Mouse (Mus musculus): Measurements from ENCODE around the gene Fanca. TPM values are rescaled to one million over a fixed set of nuclear protein-coding genes. Genes with fewer than 3 reads are reported as not detected.

Fanca gene
- polyA plus RNA-seq, 1 experiment from 2014 or later: 36.7 TPM

DNA sequence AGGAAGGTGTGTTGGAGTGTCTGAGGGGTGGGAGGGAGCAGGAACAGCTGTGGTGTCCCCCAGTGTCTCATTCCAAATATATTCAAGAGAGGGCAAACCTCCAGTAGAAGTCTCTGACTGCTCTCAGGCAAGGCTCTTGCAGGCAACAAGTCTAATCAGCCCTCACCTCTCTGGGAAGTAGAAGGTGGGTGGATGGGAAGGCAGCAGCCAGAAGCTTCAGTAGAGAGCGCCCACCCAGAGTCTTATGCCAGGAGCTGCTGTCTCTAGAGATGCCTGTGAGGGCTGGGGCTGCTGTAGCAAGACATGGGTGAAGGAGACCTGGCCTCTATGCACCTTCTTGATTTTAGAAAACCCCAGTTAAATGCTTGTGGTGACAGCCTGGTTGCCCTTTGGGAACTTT is 90.0 kb downstream of the Fanca start:
- H3K4me3 ChIP-seq (ENCODE audit: low read depth, low read length): no peak overlapping the region
- DNase-seq (ENCODE audit: low spot score) (no peak), ATAC-seq (ENCODE audit: insufficient read depth, low FRiP score, low TSS enrichment) (no peak)
- H3K27ac ChIP-seq (ENCODE audit: low read depth, low read length): no peak overlapping the region
- no peak overlapping the region for H3K4me2 ChIP-seq (ENCODE audit: low read depth)
- H3K36me3 ChIP-seq (ENCODE audit: control insufficient read depth, insufficient read depth, low read length): peaks cover 5% of the 10 kb centered on the region; the same call in 1 of the 2 replicates
- H3K27me3 ChIP-seq (ENCODE audit: control insufficient read depth, insufficient read depth, low read length): no peaks in the 10 kb centered on the region
- no peaks in the 10 kb centered on the region for H3K9me3 ChIP-seq (ENCODE audit: control insufficient read depth, low read length)
- no peak overlapping the region for H3K9ac ChIP-seq (ENCODE audit: low read length)
- WGBS: 93% methylated on average over 1 of the region's 1 CpGs
- H3K4me1 ChIP-seq (ENCODE audit: control insufficient read depth, insufficient read depth, low read length): peaks cover 3% of the 10 kb centered on the region; the same call in 1 of the 2 replicates

DNA sequence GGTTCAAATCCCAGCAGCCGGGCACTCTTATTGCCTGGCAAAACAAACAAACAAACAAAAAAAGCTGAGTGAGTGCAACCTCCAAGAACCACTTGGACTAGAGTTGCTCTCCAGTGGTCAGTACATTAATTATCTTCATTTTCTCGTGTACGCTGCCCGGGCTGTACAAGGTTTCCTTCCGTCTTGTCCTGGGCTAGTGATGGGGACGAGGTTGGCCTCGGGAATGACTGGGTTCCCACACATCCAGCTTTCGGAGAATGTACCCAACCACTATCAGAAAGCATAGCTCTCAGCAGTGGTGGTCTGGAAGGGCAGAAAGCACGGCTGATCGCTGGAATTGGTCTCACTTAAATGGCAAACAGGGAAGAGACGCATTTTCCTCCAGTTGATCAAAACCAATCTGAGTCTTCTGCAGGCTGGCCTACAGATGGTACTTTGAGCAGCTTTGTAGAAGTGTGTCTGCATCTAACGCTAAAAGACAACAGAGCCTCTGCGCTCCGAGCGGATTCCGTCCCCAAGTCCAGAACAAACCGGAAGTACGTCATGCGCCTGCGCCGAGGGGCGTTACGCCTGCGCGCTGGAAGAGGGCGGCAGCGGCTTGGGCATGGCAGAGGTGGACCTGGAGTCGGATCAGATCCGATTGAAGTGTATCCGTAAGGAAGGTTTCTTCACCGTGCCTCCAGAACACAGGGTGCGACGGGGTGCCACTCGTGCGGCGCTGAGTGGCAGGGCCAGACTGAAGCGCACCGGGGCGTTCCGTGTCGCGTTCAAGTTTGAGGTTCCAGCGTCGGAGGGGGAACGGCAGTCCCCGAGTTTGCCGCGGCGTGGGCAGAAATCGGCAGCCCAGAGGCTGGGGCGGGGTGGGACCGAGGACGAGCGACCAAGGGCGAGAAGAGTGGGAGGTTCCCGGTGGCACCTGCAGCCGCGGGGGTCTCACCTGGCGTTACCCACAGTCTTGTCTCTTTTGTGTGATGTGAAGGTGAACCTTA is 93.8 kb downstream of the Fanca start, which contains the start of gene Cdk10:
Gene Cdk10, plus strand, starts transcription at position 565 of the 989 bp plus-strand sequence.
- Histone ChIP-seq H3K4me2 (ENCODE audit: low read depth) (peak within 1 kb of the TSS; percentile 54), H3K27ac (ENCODE audit: low read depth, low read length) (peak within 1 kb of the TSS; percentile 67), H3K9ac (ENCODE audit: low read length) (peak within 1 kb of the TSS; percentile 75), H3K4me3 (ENCODE audit: low read depth, low read length) (peak within 1 kb of the TSS; percentile 88), H3K27me3 (ENCODE audit: control insufficient read depth, insufficient read depth, low read length) (no peaks in the 10 kb centered on the region), H3K36me3 (ENCODE audit: control insufficient read depth, insufficient read depth, low read length) (peaks cover 5% of the 10 kb centered on the region; the same call in 1 of the 2 replicates), H3K4me1 (ENCODE audit: control insufficient read depth, insufficient read depth, low read length) (peaks cover 3% of the 10 kb centered on the region; the same call in 1 of the 2 replicates), H3K9me3 (ENCODE audit: control insufficient read depth, low read length) (no peaks in the 10 kb centered on the region)
- peak; percentile 69 for ATAC-seq (ENCODE audit: insufficient read depth, low FRiP score, low TSS enrichment)
- peak; percentile 93 for DNase-seq (ENCODE audit: low spot score)
- WGBS: 4% methylated on average over 59 of the region's 59 CpGs

DNA sequence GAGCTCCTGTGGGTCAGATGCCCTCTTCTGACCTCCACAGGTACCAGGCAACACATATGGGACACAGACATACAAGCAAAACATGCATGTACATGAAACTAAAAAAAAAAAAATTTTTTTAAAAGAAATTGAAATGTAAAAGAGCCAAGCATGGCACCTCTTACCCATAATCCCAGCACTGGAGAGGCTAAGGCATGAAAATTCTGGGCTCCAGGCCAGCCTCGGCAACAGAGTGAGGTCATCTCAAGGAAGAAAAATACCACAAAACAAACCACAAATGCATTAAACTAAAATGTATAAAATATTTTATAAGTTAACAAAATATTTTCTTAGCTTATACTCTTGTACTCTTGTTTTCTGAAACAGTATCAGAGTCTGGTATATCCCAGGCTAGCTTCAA is 97.5 kb downstream of the Fanca start:
- Histone ChIP-seq H3K4me3 (ENCODE audit: low read depth, low read length) (no peak overlapping the region), H3K4me1 (ENCODE audit: control insufficient read depth, insufficient read depth, low read length) (peaks cover 3% of the 10 kb centered on the region; the same call in 1 of the 2 replicates), H3K4me2 (ENCODE audit: low read depth) (no peak overlapping the region), H3K27me3 (ENCODE audit: control insufficient read depth, insufficient read depth, low read length) (no peaks in the 10 kb centered on the region), H3K9ac (ENCODE audit: low read length) (no peak overlapping the region), H3K36me3 (ENCODE audit: control insufficient read depth, insufficient read depth, low read length) (no peaks in the 10 kb centered on the region), H3K27ac (ENCODE audit: low read depth, low read length) (no peak overlapping the region), H3K9me3 (ENCODE audit: control insufficient read depth, low read length) (no peaks in the 10 kb centered on the region)
- ATAC-seq (ENCODE audit: insufficient read depth, low FRiP score, low TSS enrichment) (no peak), DNase-seq (ENCODE audit: low spot score) (no peak)
- WGBS: 84% methylated on average over 1 of the region's 1 CpGs

Other genes with a start within 250 kb of the Fanca start
- gene Rpl13, start 216.2 kb downstream of the Fanca start, polyA plus RNA-seq (2014; fragmentation: Nextera tagmentation; extraction: Ambion mirVana): 1,194 and 1,271 TPM in 2 replicates
- gene Cpne7, start 201.2 kb downstream of the Fanca start, polyA plus RNA-seq (2014; fragmentation: Nextera tagmentation; extraction: Ambion mirVana): 0.40 TPM in 1 of 2 replicates, not detected in the other
- 2.3 and 5.6 TPM in 2 replicates for gene Sult5a1, start 160.3 kb downstream of the Fanca start, polyA plus RNA-seq (2014; fragmentation: Nextera tagmentation; extraction: Ambion mirVana)
- 0.66 and 1.3 TPM in 2 replicates for gene Dpep1, start 132.3 kb downstream of the Fanca start, polyA plus RNA-seq (2014; fragmentation: Nextera tagmentation; extraction: Ambion mirVana)
- 104 and 110 TPM in 2 replicates for gene Chmp1a, start 105.8 kb downstream of the Fanca start, polyA plus RNA-seq (2014; fragmentation: Nextera tagmentation; extraction: Ambion mirVana)
- gene Spata33, start 105.7 kb downstream of the Fanca start, polyA plus RNA-seq (2014; fragmentation: Nextera tagmentation; extraction: Ambion mirVana): 6.0 and 9.5 TPM in 2 replicates
- 35.5 and 35.7 TPM in 2 replicates for gene Cdk10, start 93.7 kb downstream of the Fanca start, polyA plus RNA-seq (2014; fragmentation: Nextera tagmentation; extraction: Ambion mirVana)
- gene Spata2l, start 82.3 kb downstream of the Fanca start, polyA plus RNA-seq (2014; fragmentation: Nextera tagmentation; extraction: Ambion mirVana): 2.7 and 3.1 TPM in 2 replicates
- 25.1 and 26.0 TPM in 2 replicates for gene Zfp276, start 64.4 kb downstream of the Fanca start, polyA plus RNA-seq (2014; fragmentation: Nextera tagmentation; extraction: Ambion mirVana)
- gene Vps9d1, start 64.2 kb downstream of the Fanca start, polyA plus RNA-seq (2014; fragmentation: Nextera tagmentation; extraction: Ambion mirVana): 26.4 and 29.7 TPM in 2 replicates
- 16.9 and 17.3 TPM in 2 replicates for gene Spire2, start 14.1 kb upstream of the Fanca start, polyA plus RNA-seq (2014; fragmentation: Nextera tagmentation; extraction: Ambion mirVana)
- 211 and 217 TPM in 2 replicates for gene Tcf25, start 55.2 kb upstream of the Fanca start, polyA plus RNA-seq (2014; fragmentation: Nextera tagmentation; extraction: Ambion mirVana)
- 0.20 TPM in 1 of 2 replicates, not detected in the other for gene Mc1r, start 88.5 kb upstream of the Fanca start, polyA plus RNA-seq (2014; fragmentation: Nextera tagmentation; extraction: Ambion mirVana)
- 872 and 1,012 TPM in 2 replicates for gene Tubb3, start 92.8 kb upstream of the Fanca start, polyA plus RNA-seq (2014; fragmentation: Nextera tagmentation; extraction: Ambion mirVana)
- 36.5 and 41.7 TPM in 2 replicates for gene Def8, start 105.0 kb upstream of the Fanca start, polyA plus RNA-seq (2014; fragmentation: Nextera tagmentation; extraction: Ambion mirVana)
- 32.4 and 41.4 TPM in 2 replicates for gene Afg3l1, start 159.3 kb upstream of the Fanca start, polyA plus RNA-seq (2014; fragmentation: Nextera tagmentation; extraction: Ambion mirVana)
- gene Dbndd1, start 196.9 kb upstream of the Fanca start, polyA plus RNA-seq (2014; fragmentation: Nextera tagmentation; extraction: Ambion mirVana): 38.6 and 46.3 TPM in 2 replicates
- gene Gas8, start 200.3 kb upstream of the Fanca start, polyA plus RNA-seq (2014; fragmentation: Nextera tagmentation; extraction: Ambion mirVana): 39.0 and 45.5 TPM in 2 replicates

Data from neural tube, embryonic 11.5 days (tissue).